8 mouse cellular contexts compared by ENCODE assay signal in genomic region chr6:24664133-24664866, GRCm38 (mm10). TPM values are rescaled to one million over a fixed set of nuclear protein-coding genes. Genes with fewer than 3 reads are reported as not detected.
DNase-seq lines count a peak whose midpoint lies in the region; ATAC-seq and TF ChIP-seq lines count a peak whose summit lies in the region.

No protein-coding gene starts in this region.

- H3K4me1 ChIP-seq in embryonic facial prominence, embryonic 13.5 days: peaks cover 15% of the 10 kb centered on the region
- H3K4me1 ChIP-seq in intestine, postnatal 0 days (replicated peaks; ENCODE audit: control insufficient read depth, insufficient read depth, low read length): 0 out of 2 replicates have a peak, but pooled peaks cover 3% of the 10 kb centered on the region
- H3K4me1 ChIP-seq in limb, embryonic 14.5 days (ENCODE audit: control insufficient read depth, insufficient read depth, low read length): peaks cover 10% of the 10 kb centered on the region
- H3K4me1 ChIP-seq in midbrain, embryonic 16.5 days (ENCODE audit: control insufficient read depth, insufficient read depth, low read length): peaks cover 17% of the 10 kb centered on the region
- H3K4me1 ChIP-seq in stomach, embryonic 16.5 days (ENCODE audit: control insufficient read depth, insufficient read depth, low read length): peaks cover 10% of the 10 kb centered on the region

- H3K4me2 ChIP-seq in embryonic facial prominence, embryonic 13.5 days: peak overlapping the region; percentile 80
- H3K4me2 ChIP-seq in intestine, postnatal 0 days (replicated peaks; ENCODE audit: low read depth): peak overlapping the region; percentile 66
- peak overlapping the region; percentile 62 for H3K4me2 ChIP-seq in limb, embryonic 14.5 days (replicated peaks; ENCODE audit: low read depth, low read length, severe bottlenecking)
- H3K4me2 ChIP-seq in midbrain, embryonic 16.5 days (ENCODE audit: low read length): peak overlapping the region; percentile 82
- peak overlapping the region; percentile 89 for H3K4me2 ChIP-seq in stomach, embryonic 16.5 days (ENCODE audit: low read depth, low read length)

- no peak for TF ChIP-seq CTCF in intestine, postnatal 0 days (IDR thresholded peaks at IDR 0.05; ENCODE audit: low read depth)

- H3K27me3 ChIP-seq in embryonic facial prominence, embryonic 13.5 days: no peaks in the 10 kb centered on the region
- no peaks in the 10 kb centered on the region for H3K27me3 ChIP-seq in intestine, postnatal 0 days (replicated peaks; ENCODE audit: control insufficient read depth, insufficient read depth, low read length)
- no peaks in the 10 kb centered on the region for H3K27me3 ChIP-seq in limb, embryonic 14.5 days (ENCODE audit: control insufficient read depth, insufficient read depth, low read length)
- H3K27me3 ChIP-seq in midbrain, embryonic 16.5 days (ENCODE audit: control insufficient read depth, insufficient read depth, low read depth, low read length): no peaks in the 10 kb centered on the region
- H3K27me3 ChIP-seq in stomach, embryonic 16.5 days (ENCODE audit: control insufficient read depth, insufficient read depth, low read length): no peaks in the 10 kb centered on the region

- peak overlapping the region; percentile 98 for H3K27ac ChIP-seq in embryonic facial prominence, embryonic 13.5 days
- H3K27ac ChIP-seq in intestine, postnatal 0 days (ENCODE audit: low read depth, low read length): peak overlapping the region; percentile 95
- peak overlapping the region; percentile 98 for H3K27ac ChIP-seq in limb, embryonic 14.5 days (replicated peaks; ENCODE audit: low read depth, low read length)
- H3K27ac ChIP-seq in midbrain, embryonic 16.5 days (ENCODE audit: low read length): peak overlapping the region; percentile 97
- peak overlapping the region; percentile 98 for H3K27ac ChIP-seq in stomach, embryonic 16.5 days (ENCODE audit: low read length)

- H3K36me3 ChIP-seq in embryonic facial prominence, embryonic 13.5 days: no peaks in the 10 kb centered on the region
- H3K36me3 ChIP-seq in intestine, postnatal 0 days (ENCODE audit: control insufficient read depth, insufficient read depth): no peaks in the 10 kb centered on the region
- no peaks in the 10 kb centered on the region for H3K36me3 ChIP-seq in limb, embryonic 14.5 days (ENCODE audit: control insufficient read depth, insufficient read depth, low read length)
- no peaks in the 10 kb centered on the region for H3K36me3 ChIP-seq in midbrain, embryonic 16.5 days (ENCODE audit: control insufficient read depth, insufficient read depth, low read length)
- no peaks in the 10 kb centered on the region for H3K36me3 ChIP-seq in stomach, embryonic 16.5 days (ENCODE audit: control insufficient read depth, insufficient read depth, low read length)

- DNase-seq in 3134 (ENCODE audit: extremely low read depth, insufficient read length, low spot score): peak; percentile 69
- peak; percentile 60 for DNase-seq in Muller cell, postnatal 12 days (ENCODE audit: inconsistent ontology term)
- DNase-seq in heart, adult 18-20 months: peak; percentile 53 to 65
- DNase-seq in limb, embryonic 14.5 days (ENCODE audit: low spot score): no peak

- H3K9ac ChIP-seq in embryonic facial prominence, embryonic 13.5 days: peak overlapping the region; percentile 96
- H3K9ac ChIP-seq in intestine, postnatal 0 days (ENCODE audit: low read depth, low read length): peak overlapping the region; percentile 97
- peak overlapping the region; percentile 94 for H3K9ac ChIP-seq in limb, embryonic 14.5 days (ENCODE audit: low read depth, low read length, severe bottlenecking)
- peak overlapping the region; percentile 98 for H3K9ac ChIP-seq in midbrain, embryonic 16.5 days (ENCODE audit: low read depth, low read length)
- peak overlapping the region; percentile 98 for H3K9ac ChIP-seq in stomach, embryonic 16.5 days (ENCODE audit: low read length)

- TF ChIP-seq POLR2A in limb, embryonic 14.5 days (IDR thresholded peaks at IDR 0.05; ENCODE audit: borderline replicate concordance, extremely low read depth, insufficient read depth, insufficient read length): no peak

- under 1% methylated on average over 51 of the region's 58 CpGs for WGBS in embryonic facial prominence, embryonic 13.5 days
- WGBS in intestine, postnatal 0 days: under 1% methylated on average over 51 of the region's 58 CpGs
- under 1% methylated on average over 26 of the region's 58 CpGs for WGBS in limb, embryonic 14.5 days
- WGBS in midbrain, embryonic 16.5 days: under 1% methylated on average over 49 of the region's 58 CpGs
- under 1% methylated on average over 58 of the region's 58 CpGs for WGBS in stomach, embryonic 16.5 days

- peak overlapping the region; percentile 87 for H3K4me3 ChIP-seq in embryonic facial prominence, embryonic 13.5 days
- H3K4me3 ChIP-seq in intestine, postnatal 0 days (ENCODE audit: low read depth, low read length): peak overlapping the region; percentile 97
- peak overlapping the region; percentile 97 for H3K4me3 ChIP-seq in limb, embryonic 14.5 days (replicated peaks; ENCODE audit: low read length)
- peak overlapping the region; percentile 80 for H3K4me3 ChIP-seq in midbrain, embryonic 16.5 days (ENCODE audit: low read depth, low read length)
- H3K4me3 ChIP-seq in stomach, embryonic 16.5 days (replicated peaks; ENCODE audit: low read length): peak overlapping the region; percentile 99

- peak; percentile 52 for ATAC-seq in embryonic facial prominence, embryonic 13.5 days (ENCODE audit: insufficient number of reproducible peaks, insufficient read depth, low FRiP score, low TSS enrichment, low read depth)
- peak; percentile 67 for ATAC-seq in intestine, postnatal 0 days
- peak; percentile 12 for ATAC-seq in limb, embryonic 14.5 days (ENCODE audit: low FRiP score, low read depth)
- ATAC-seq in midbrain, embryonic 16.5 days: peak; percentile 41
- peak; percentile 35 for ATAC-seq in stomach, embryonic 16.5 days (ENCODE audit: insufficient read depth, low FRiP score)

- H3K9me3 ChIP-seq in embryonic facial prominence, embryonic 13.5 days: no peaks in the 10 kb centered on the region
- H3K9me3 ChIP-seq in intestine, postnatal 0 days (ENCODE audit: control insufficient read depth): no peaks in the 10 kb centered on the region
- no peaks in the 10 kb centered on the region for H3K9me3 ChIP-seq in limb, embryonic 14.5 days (ENCODE audit: control insufficient read depth, low read length)
- H3K9me3 ChIP-seq in midbrain, embryonic 16.5 days (replicated peaks; ENCODE audit: control insufficient read depth, low read length, poor library complexity, severe bottlenecking): no peaks in the 10 kb centered on the region
- no peaks in the 10 kb centered on the region for H3K9me3 ChIP-seq in stomach, embryonic 16.5 days (replicated peaks; ENCODE audit: control insufficient read depth, low read length)

RNA-seq across cellular contexts. Expression of gene Wasl, which starts 0.5 kb away (rescaled TPM):
- polyA plus RNA-seq in embryonic facial prominence, embryonic 13.5 days (2015; fragmentation: Nextera tagmentation; extraction: Ambion mirVana): 66.1 and 79.8 TPM in 2 replicates
- total RNA-seq in heart, adult 18-20 months (2021): 10 to 100 TPM; 26.5 to 26.9 TPM
- polyA plus RNA-seq in intestine, postnatal 0 days (2015; fragmentation: Nextera tagmentation; extraction: Ambion mirVana): 103 and 120 TPM in 2 replicates
- polyA plus RNA-seq in limb, embryonic 14.5 days (2012; rRNA removed): 30.8 and 34.8 TPM in 2 replicates
- polyA plus RNA-seq in limb, embryonic 14.5 days (2014; fragmentation: Nextera tagmentation; extraction: Ambion mirVana): 57.6 and 70.2 TPM in 2 replicates
- 61.3 and 63.2 TPM in 2 replicates for polyA plus RNA-seq in midbrain, embryonic 16.5 days (2015; fragmentation: Nextera tagmentation; extraction: Ambion mirVana)
- polyA plus RNA-seq in stomach, embryonic 16.5 days (2015; fragmentation: Nextera tagmentation; extraction: Ambion mirVana): 54.3 and 55.5 TPM in 2 replicates

Comparison
In these comparisons a context has a peak if more than half of its experiments do, and no peak if none do; other contexts are left out.
1. ATAC-seq: peak in every context shown above with its lines; median percentile 67 in intestine, postnatal 0 days; 52 in embryonic facial prominence, embryonic 13.5 days; 41 in midbrain, embryonic 16.5 days; 35 in stomach, embryonic 16.5 days; 12 in limb, embryonic 14.5 days.